Mouse (Mus musculus): Measurements from ENCODE around the gene Sprr1a. TPM values are rescaled to one million over a fixed set of nuclear protein-coding genes. Genes with fewer than 3 reads are reported as not detected.

The Sprr1a gene
- polyA plus RNA-seq (2012; rRNA removed) (6.4 and 6.5 TPM in 2 replicates), polyA plus RNA-seq (2014; fragmentation: Nextera tagmentation; extraction: Ambion mirVana) (12.7 and 21.2 TPM in 2 replicates)

DNA sequence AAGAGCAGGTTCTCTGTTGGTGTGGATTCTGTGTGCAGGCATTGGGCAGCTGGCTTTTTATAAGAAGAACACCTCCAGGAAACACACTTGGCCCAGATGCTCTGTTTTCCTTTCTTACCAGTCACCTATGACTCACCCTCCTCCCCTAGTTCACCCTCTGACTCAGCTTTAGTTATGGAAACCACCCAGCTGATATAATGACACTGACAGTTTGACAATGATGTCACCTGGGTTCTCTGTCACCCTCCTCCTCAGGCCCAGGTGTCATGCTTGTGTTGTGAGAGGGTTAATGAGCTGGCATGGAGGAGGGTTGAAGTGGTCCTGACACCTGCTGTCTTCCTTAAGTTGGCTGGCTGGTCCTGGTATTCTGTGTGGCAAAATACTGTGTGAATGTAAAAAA lies at the start of gene Sprr1a:
Sprr1a (minus strand) TSS at position 33 of the 400 bp plus-strand sequence.
- Histone ChIP-seq H3K27ac (replicated peaks; ENCODE audit: low read depth, low read length) (no peak within 1 kb of the TSS), H3K9ac (ENCODE audit: low read depth, low read length, severe bottlenecking) (no peak within 1 kb of the TSS), H3K4me2 (replicated peaks; ENCODE audit: low read depth, low read length, severe bottlenecking) (no peak within 1 kb of the TSS), H3K9me3 (ENCODE audit: control insufficient read depth, low read length) (no peaks in the 10 kb centered on the region), H3K4me1 (ENCODE audit: control insufficient read depth, insufficient read depth, low read length) (no peaks in the 10 kb centered on the region), H3K36me3 (ENCODE audit: control insufficient read depth, insufficient read depth, low read length) (no peaks in the 10 kb centered on the region), H3K4me3 (replicated peaks; ENCODE audit: low read length) (no peak within 1 kb of the TSS), H3K27me3 (ENCODE audit: control insufficient read depth, insufficient read depth, low read length) (no peaks in the 10 kb centered on the region)
- no peak for TF ChIP-seq POLR2A (IDR thresholded peaks at IDR 0.05; ENCODE audit: borderline replicate concordance, extremely low read depth, insufficient read depth, insufficient read length)
- DNase-seq (ENCODE audit: low spot score): no peak
- ATAC-seq (ENCODE audit: low FRiP score, low read depth): no peak

DNA sequence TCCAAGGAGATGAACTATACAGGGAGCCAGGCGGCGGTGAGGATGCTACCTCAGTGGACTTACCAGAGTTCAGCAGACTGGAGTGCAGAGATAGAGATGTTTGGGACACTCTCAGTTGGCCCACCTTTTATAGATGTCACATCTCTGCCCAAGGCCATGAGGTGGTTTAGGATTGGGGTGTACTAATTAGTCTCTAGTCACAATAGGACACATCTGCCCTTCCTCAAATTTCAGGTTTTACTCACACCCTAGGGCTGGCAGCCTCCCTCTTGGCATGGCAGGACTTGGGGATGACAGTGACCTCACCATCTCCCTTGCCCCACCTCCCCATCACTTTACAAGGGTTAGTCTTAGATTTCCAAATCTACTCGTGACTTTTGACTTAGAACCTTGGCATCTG lies 48.7 kb upstream of the Sprr1a start, which contains the start of gene 2310046K23Rik:
2310046K23Rik (minus strand) TSS at position 101 of the 400 bp plus-strand sequence.
- Histone ChIP-seq H3K4me1 (ENCODE audit: control insufficient read depth, insufficient read depth, low read length) (no peaks in the 10 kb centered on the region), H3K9me3 (ENCODE audit: control insufficient read depth, low read length) (no peaks in the 10 kb centered on the region), H3K4me3 (replicated peaks; ENCODE audit: low read length) (no peak within 1 kb of the TSS), H3K36me3 (ENCODE audit: control insufficient read depth, insufficient read depth, low read length) (no peaks in the 10 kb centered on the region), H3K9ac (ENCODE audit: low read depth, low read length, severe bottlenecking) (no peak within 1 kb of the TSS), H3K27ac (replicated peaks; ENCODE audit: low read depth, low read length) (no peak within 1 kb of the TSS), H3K27me3 (ENCODE audit: control insufficient read depth, insufficient read depth, low read length) (no peaks in the 10 kb centered on the region), H3K4me2 (replicated peaks; ENCODE audit: low read depth, low read length, severe bottlenecking) (no peak within 1 kb of the TSS)
- DNase-seq (ENCODE audit: low spot score) (no peak), ATAC-seq (ENCODE audit: low FRiP score, low read depth) (no peak)
- TF ChIP-seq POLR2A (IDR thresholded peaks at IDR 0.05; ENCODE audit: borderline replicate concordance, extremely low read depth, insufficient read depth, insufficient read length): no peak
- 88% methylated on average over 3 of the region's 3 CpGs for WGBS

DNA sequence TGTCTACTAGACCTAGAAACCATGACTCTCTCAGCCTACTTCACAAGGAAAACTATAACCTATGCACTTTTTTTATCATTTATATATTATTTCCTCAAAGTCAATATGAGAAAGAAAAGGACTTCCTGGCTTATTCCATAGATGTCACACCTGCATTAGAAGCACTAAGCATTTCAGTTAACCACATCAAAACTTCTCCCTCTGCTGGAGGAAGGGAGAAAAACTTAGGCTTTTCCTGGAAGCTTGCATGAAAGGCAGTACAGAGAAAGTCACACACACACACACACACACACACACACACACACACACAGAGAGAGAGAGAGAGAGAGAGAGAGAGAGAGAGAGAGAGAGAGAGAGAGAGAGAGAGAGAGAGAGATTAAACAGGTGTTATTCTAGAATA lies 26.6 kb upstream of the Sprr1a start:
- no peak overlapping the region for H3K9ac ChIP-seq (ENCODE audit: low read depth, low read length, severe bottlenecking)
- no peak overlapping the region for H3K4me3 ChIP-seq (replicated peaks; ENCODE audit: low read length)
- H3K27ac ChIP-seq (replicated peaks; ENCODE audit: low read depth, low read length): no peak overlapping the region
- ATAC-seq (ENCODE audit: low FRiP score, low read depth) (no peak), DNase-seq (ENCODE audit: low spot score) (peak; percentile 11)
- H3K27me3 ChIP-seq (ENCODE audit: control insufficient read depth, insufficient read depth, low read length): no peaks in the 10 kb centered on the region
- H3K36me3 ChIP-seq (ENCODE audit: control insufficient read depth, insufficient read depth, low read length): no peaks in the 10 kb centered on the region
- TF ChIP-seq POLR2A (IDR thresholded peaks at IDR 0.05; ENCODE audit: borderline replicate concordance, extremely low read depth, insufficient read depth, insufficient read length): no peak
- H3K4me1 ChIP-seq (ENCODE audit: control insufficient read depth, insufficient read depth, low read length): no peaks in the 10 kb centered on the region
- H3K9me3 ChIP-seq (ENCODE audit: control insufficient read depth, low read length): no peaks in the 10 kb centered on the region
- no peak overlapping the region for H3K4me2 ChIP-seq (replicated peaks; ENCODE audit: low read depth, low read length, severe bottlenecking)

DNA sequence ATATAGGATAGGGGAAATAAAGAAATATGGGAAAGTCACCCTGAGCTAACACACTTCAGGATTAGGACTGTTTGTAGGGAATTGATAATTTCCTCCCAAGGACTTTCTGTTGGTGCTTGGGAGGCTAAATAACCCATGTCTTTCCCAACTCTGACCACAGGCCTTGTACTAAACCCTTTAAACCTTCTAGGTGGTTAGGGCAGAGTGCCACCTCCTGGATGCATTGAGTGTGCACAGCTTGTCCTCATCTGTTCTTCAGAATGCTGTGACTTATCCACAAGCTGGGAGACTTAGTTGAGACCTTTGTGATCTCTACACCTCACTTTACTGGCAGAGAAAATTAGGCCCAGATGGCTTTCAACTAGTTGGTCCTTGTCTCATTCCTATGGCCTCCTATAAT lies 25.1 kb upstream of the Sprr1a start:
- DNase-seq (ENCODE audit: low spot score): peak; percentile 48
- Histone ChIP-seq H3K36me3 (ENCODE audit: control insufficient read depth, insufficient read depth, low read length) (no peaks in the 10 kb centered on the region), H3K4me3 (replicated peaks; ENCODE audit: low read length) (no peak overlapping the region), H3K27ac (replicated peaks; ENCODE audit: low read depth, low read length) (no peak overlapping the region), H3K4me2 (replicated peaks; ENCODE audit: low read depth, low read length, severe bottlenecking) (no peak overlapping the region), H3K9me3 (ENCODE audit: control insufficient read depth, low read length) (no peaks in the 10 kb centered on the region), H3K27me3 (ENCODE audit: control insufficient read depth, insufficient read depth, low read length) (no peaks in the 10 kb centered on the region), H3K9ac (ENCODE audit: low read depth, low read length, severe bottlenecking) (no peak overlapping the region), H3K4me1 (ENCODE audit: control insufficient read depth, insufficient read depth, low read length) (no peaks in the 10 kb centered on the region)
- TF ChIP-seq POLR2A (IDR thresholded peaks at IDR 0.05; ENCODE audit: borderline replicate concordance, extremely low read depth, insufficient read depth, insufficient read length): no peak
- ATAC-seq (ENCODE audit: low FRiP score, low read depth): no peak

DNA sequence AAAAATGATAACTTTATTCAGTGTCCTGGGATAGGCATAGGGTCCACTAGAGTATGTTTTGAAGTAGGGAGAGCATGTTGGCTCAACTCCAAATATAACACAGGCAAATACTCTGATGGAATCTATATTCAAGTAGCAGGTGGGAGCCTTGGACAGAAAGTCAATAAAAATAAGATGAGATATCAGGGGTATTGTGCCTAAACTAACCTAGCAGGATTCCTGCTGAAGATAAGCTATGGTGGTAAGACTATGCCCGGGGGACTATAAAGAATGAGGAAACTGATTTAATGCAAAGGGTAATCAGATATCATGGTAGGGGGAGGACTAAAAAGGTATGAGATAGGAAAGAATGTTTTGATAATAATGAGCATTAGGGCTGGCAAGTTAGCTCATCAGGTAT lies 22.5 kb upstream of the Sprr1a start:
- H3K4me2 ChIP-seq (replicated peaks; ENCODE audit: low read depth, low read length, severe bottlenecking): no peak overlapping the region
- no peaks in the 10 kb centered on the region for H3K27me3 ChIP-seq (ENCODE audit: control insufficient read depth, insufficient read depth, low read length)
- no peak for TF ChIP-seq POLR2A (IDR thresholded peaks at IDR 0.05; ENCODE audit: borderline replicate concordance, extremely low read depth, insufficient read depth, insufficient read length)
- no peak overlapping the region for H3K27ac ChIP-seq (replicated peaks; ENCODE audit: low read depth, low read length)
- ATAC-seq (ENCODE audit: low FRiP score, low read depth): no peak
- no peaks in the 10 kb centered on the region for H3K9me3 ChIP-seq (ENCODE audit: control insufficient read depth, low read length)
- no peaks in the 10 kb centered on the region for H3K36me3 ChIP-seq (ENCODE audit: control insufficient read depth, insufficient read depth, low read length)
- H3K4me1 ChIP-seq (ENCODE audit: control insufficient read depth, insufficient read depth, low read length): no peaks in the 10 kb centered on the region
- no peak overlapping the region for H3K4me3 ChIP-seq (replicated peaks; ENCODE audit: low read length)
- no peak overlapping the region for H3K9ac ChIP-seq (ENCODE audit: low read depth, low read length, severe bottlenecking)
- no peak for DNase-seq (ENCODE audit: low spot score)
- 85% methylated on average over 1 of the region's 1 CpGs for WGBS

DNA sequence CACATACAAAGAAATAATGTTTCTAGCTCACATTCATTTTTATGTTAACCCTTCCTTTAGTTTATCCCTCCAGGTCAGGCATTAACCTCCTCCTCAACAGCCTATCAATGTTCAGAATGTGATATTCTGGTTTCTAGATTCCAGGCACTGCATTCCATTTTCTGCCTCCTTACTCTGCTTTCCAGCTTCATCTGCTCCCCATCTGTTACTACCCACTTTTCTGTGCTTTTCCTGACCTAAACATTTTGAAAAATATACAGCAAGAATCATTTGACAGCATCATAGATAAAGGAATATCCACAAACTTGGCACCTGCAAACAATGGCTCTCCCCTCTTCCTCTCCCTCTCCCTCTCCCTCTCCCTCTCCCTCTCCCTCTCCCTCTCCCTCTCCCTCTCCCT lies 17.8 kb upstream of the Sprr1a start:
- no peak for ATAC-seq (ENCODE audit: low FRiP score, low read depth)
- TF ChIP-seq POLR2A (IDR thresholded peaks at IDR 0.05; ENCODE audit: borderline replicate concordance, extremely low read depth, insufficient read depth, insufficient read length): no peak
- no peaks in the 10 kb centered on the region for H3K36me3 ChIP-seq (ENCODE audit: control insufficient read depth, insufficient read depth, low read length)

More for the DNA sequence above, 17.8 kb upstream of the Sprr1a start:
- H3K4me1 ChIP-seq (ENCODE audit: control insufficient read depth, insufficient read depth, low read length): no peaks in the 10 kb centered on the region
- no peaks in the 10 kb centered on the region for H3K9me3 ChIP-seq (ENCODE audit: control insufficient read depth, low read length)
- no peak overlapping the region for H3K9ac ChIP-seq (ENCODE audit: low read depth, low read length, severe bottlenecking)
- H3K27me3 ChIP-seq (ENCODE audit: control insufficient read depth, insufficient read depth, low read length): no peaks in the 10 kb centered on the region
- no peak overlapping the region for H3K27ac ChIP-seq (replicated peaks; ENCODE audit: low read depth, low read length)
- H3K4me2 ChIP-seq (replicated peaks; ENCODE audit: low read depth, low read length, severe bottlenecking): no peak overlapping the region
- DNase-seq (ENCODE audit: low spot score): no peak
- H3K4me3 ChIP-seq (replicated peaks; ENCODE audit: low read length): no peak overlapping the region
